Mouse (Mus musculus) mature B cell (primary cell): ENCODE results near the gene Eif4g2.

Experiments
- in situ Hi-C: fragments of 300-500 bp; cut with MboI; formaldehyde crosslinking; loops from 2 replicates; pipeline ENCODE4 v1.14.3; 2019

The Eif4g2 gene

GRCm38 (mm10) chr7:111069439-111070166 is 13.2 kb downstream of the Eif4g2 start:
- in situ Hi-C loops = no loop called here

GRCm38 (mm10) chr7:111068181-111068580 is 14.6 kb downstream of the Eif4g2 start:
- in situ Hi-C loops = no loop called here

GRCm38 (mm10) chr7:111062971-111063370 is 19.9 kb downstream of the Eif4g2 start:
- in situ Hi-C loops = no loop called here

GRCm38 (mm10) chr7:111059527-111059926 is 23.3 kb downstream of the Eif4g2 start:
- in situ Hi-C loops = no loop called here

GRCm38 (mm10) chr7:111055984-111056657 is 26.7 kb downstream of the Eif4g2 start:
- in situ Hi-C loops = no loop called here

GRCm38 (mm10) chr7:111055221-111055620 is 27.6 kb downstream of the Eif4g2 start:
- in situ Hi-C loops = no loop called here

GRCm38 (mm10) chr7:111049652-111050421 is 33.0 kb downstream of the Eif4g2 start:
- in situ Hi-C loops = no loop called here

- in situ Hi-C loops = no loop called here
These were observed 33.9 kb downstream of the Eif4g2 start for GRCm38 (mm10) chr7:111048920-111049319.

- in situ Hi-C loops = no loop called here
These were observed 53.7 kb downstream of the Eif4g2 start for GRCm38 (mm10) chr7:111029046-111029553.

GRCm38 (mm10) chr7:111028281-111029045 is 54.4 kb downstream of the Eif4g2 start, which contains the start of gene Ctr9:
Gene Ctr9, plus strand, starts transcription at chr7:111028951.
- in situ Hi-C loops = no loop called here

- in situ Hi-C loops = no loop called here
These were observed 57.9 kb downstream of the Eif4g2 start for GRCm38 (mm10) chr7:111024912-111025311.

GRCm38 (mm10) chr7:111024068-111024594 is 58.7 kb downstream of the Eif4g2 start:
- in situ Hi-C loops = no loop called here

GRCm38 (mm10) chr7:111020814-111021213 is 62.0 kb downstream of the Eif4g2 start:
- in situ Hi-C loops = no loop called here
